Mouse (Mus musculus) stomach, embryonic 15.5 days (tissue): ENCODE measurements around the gene Olfr1015. TPM values are rescaled to one million over a fixed set of nuclear protein-coding genes. Genes with fewer than 3 reads are reported as not detected.

Experiments used
- ATAC-seq: fragments of 200-750 bp; cut with Nextera tagmentation; 2 replicates; pipeline ENCODE4 v1.8.0; 2017; ENCODE audit warnings: low read depth, moderate number of reproducible peaks, moderate TSS enrichment; ENCODE audit not compliant: insufficient read depth, low FRiP score
- H3K27ac ChIP-seq: fragments of 300-500 bp; sonication (generic); 2 replicates; pipeline ENCODE4 v1.5.1; 2015; ENCODE audit warnings: mild to moderate bottlenecking, inconsistent platforms
- H3K27me3 ChIP-seq: fragments of 300-500 bp; sonication (generic); replicated peaks from 2 replicates; pipeline ENCODE4 v1.6.1; 2015; ENCODE audit warnings: inconsistent platforms
- H3K36me3 ChIP-seq: fragments of 300-500 bp; sonication (generic); 2 replicates; pipeline ENCODE4 v1.6.1; 2015; ENCODE audit warnings: inconsistent platforms
- H3K4me1 ChIP-seq: fragments of 300-500 bp; sonication (generic); 2 replicates; pipeline ENCODE4 v1.6.1; 2015; ENCODE audit warnings: inconsistent platforms
- H3K4me2 ChIP-seq: fragments of 300-500 bp; sonication (generic); 2 replicates; pipeline ENCODE4 v1.6.1; 2015; ENCODE audit warnings: mild to moderate bottlenecking, inconsistent platforms
- H3K4me3 ChIP-seq: fragments of 300-500 bp; sonication (generic); replicated peaks from 2 replicates; pipeline ENCODE4 v1.5.1; 2015; ENCODE audit warnings: inconsistent platforms
- H3K9ac ChIP-seq: fragments of 300-500 bp; sonication (generic); 2 replicates; pipeline ENCODE4 v1.6.1; 2015; ENCODE audit warnings: inconsistent platforms
- H3K9me3 ChIP-seq: fragments of 300-500 bp; sonication (generic); 2 replicates; pipeline ENCODE4 v1.6.1; 2016; ENCODE audit warnings: inconsistent platforms
- WGBS: fragments of 180-500 bp; shearing (Covaris S2); methylation state at CpG from one replicate; pipeline ENCODE4 v1.1.7; 2015; 5-methylcytosine and 5-hydroxymethylcytosine counted together
- polyA plus RNA-seq: library from polyadenylated mRNA; unstranded; fragments of >200 nt; fragmentation: Nextera tagmentation; extraction: Ambion mirVana; gene quantifications from 2 replicates; pipeline ENCODE4 v1.2.1, GENCODE M21; 2015

Gene Olfr1015
- polyA plus RNA-seq, result not detected in 2 replicates

DNA sequence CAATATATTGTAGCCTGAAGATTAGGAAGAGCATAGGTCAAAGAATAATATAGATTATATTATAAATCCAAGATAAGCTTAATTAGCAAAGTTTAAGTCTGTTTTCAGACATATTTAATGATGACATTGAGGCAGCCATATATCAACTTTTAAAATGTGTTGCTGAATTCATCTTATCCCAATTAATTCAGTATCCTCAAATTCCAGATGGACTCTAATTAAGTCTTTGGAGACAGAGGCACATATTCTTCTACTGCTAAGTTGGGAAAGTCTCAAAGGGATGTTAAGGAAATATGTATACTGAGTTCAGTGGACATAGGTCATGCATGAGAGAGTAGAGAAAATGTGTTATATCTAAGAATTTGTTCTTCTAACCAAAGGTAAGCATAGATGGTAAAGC lies at the start of gene Olfr1015:
Gene Olfr1015, plus strand, starts transcription at position 301 of the 400 bp plus-strand sequence.
- Histone ChIP-seq H3K27ac (no peak within 1 kb of the TSS), H3K4me2 (no peak within 1 kb of the TSS), H3K27me3 (no peaks in the 10 kb centered on the region), H3K9ac (no peak within 1 kb of the TSS), H3K9me3 (no peaks in the 10 kb centered on the region), H3K4me1 (no peaks in the 10 kb centered on the region), H3K4me3 (no peak within 1 kb of the TSS), H3K36me3 (no peaks in the 10 kb centered on the region)
- no peak for ATAC-seq

DNA sequence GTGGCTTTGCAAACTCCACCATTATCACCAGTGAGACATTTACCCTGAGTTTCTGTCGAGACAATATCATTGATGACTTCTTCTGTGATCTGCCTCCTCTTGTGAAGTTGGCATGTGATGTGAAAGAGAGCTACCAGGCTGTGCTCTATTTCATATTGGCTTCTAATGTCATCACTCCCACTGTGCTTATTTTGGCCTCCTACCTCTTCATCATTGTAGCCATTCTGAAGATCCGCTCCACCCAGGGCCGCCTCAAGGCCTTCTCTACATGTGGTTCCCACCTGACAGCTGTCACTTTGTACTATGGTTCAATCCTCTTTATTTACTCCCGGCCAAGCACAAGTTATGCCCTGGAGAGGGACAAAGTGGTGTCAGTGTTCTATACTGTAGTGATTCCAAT lies 28.0 kb upstream of the Olfr1015 start:
- no peak overlapping the region for H3K9ac ChIP-seq
- H3K4me1 ChIP-seq, result no peaks in the 10 kb centered on the region
- no peak overlapping the region for H3K27ac ChIP-seq
- H3K27me3 ChIP-seq, result no peaks in the 10 kb centered on the region
- no peak overlapping the region for H3K4me2 ChIP-seq
- ATAC-seq, result no peak
- no peaks in the 10 kb centered on the region for H3K9me3 ChIP-seq
- 79% methylated on average over 4 of the region's 4 CpGs for WGBS
- no peaks in the 10 kb centered on the region for H3K36me3 ChIP-seq
- H3K4me3 ChIP-seq, result no peak overlapping the region

DNA sequence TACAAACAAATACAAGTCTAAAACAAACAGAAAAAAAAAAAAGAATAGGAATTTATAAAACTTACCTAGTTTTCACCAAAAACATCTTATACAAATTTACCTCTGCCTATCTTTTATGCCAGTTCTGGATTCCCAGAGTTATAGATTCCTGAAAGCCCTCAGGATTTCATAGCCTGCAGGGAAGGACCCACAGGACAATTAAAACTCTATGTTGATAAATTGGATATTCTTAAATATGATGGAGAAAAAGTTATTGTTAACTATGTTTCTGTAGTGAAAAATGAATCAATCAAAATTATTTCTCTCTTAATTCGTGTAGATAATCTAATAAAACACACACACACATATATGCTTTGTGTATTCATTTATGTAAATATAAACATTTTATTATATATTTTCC lies 19.2 kb upstream of the Olfr1015 start, which contains the start of gene Olfr1012:
Gene Olfr1012, minus strand, starts transcription at position 101 of the 400 bp plus-strand sequence.
- Histone ChIP-seq H3K9me3 (no peaks in the 10 kb centered on the region), H3K36me3 (no peaks in the 10 kb centered on the region), H3K4me2 (no peak within 1 kb of the TSS), H3K27me3 (no peaks in the 10 kb centered on the region), H3K4me3 (no peak within 1 kb of the TSS), H3K4me1 (no peaks in the 10 kb centered on the region), H3K9ac (no peak within 1 kb of the TSS), H3K27ac (no peak within 1 kb of the TSS)
- 50% methylated on average over 1 of the region's 1 CpGs for WGBS
- no peak for ATAC-seq

- H3K4me1 ChIP-seq, result no peaks in the 10 kb centered on the region
- no peaks in the 10 kb centered on the region for H3K9me3 ChIP-seq
- H3K4me2 ChIP-seq, result no peak within 1 kb of the TSS
- ATAC-seq, result no peak
- H3K27me3 ChIP-seq, result no peaks in the 10 kb centered on the region
- H3K27ac ChIP-seq, result no peak within 1 kb of the TSS
- H3K4me3 ChIP-seq, result no peak within 1 kb of the TSS
- no peaks in the 10 kb centered on the region for H3K36me3 ChIP-seq
- H3K9ac ChIP-seq, result no peak within 1 kb of the TSS
These were observed 15.0 kb upstream of the Olfr1015 start, which contains the start of gene Olfr1013 for GRCm38 (mm10) chr2:85766798-85767197. Gene Olfr1013, plus strand, starts transcription at chr2:85767098.

- no peaks in the 10 kb centered on the region for H3K36me3 ChIP-seq
- no peak for ATAC-seq
- H3K9me3 ChIP-seq, result no peaks in the 10 kb centered on the region
- H3K27ac ChIP-seq, result no peak within 1 kb of the TSS
- H3K4me3 ChIP-seq, result no peak within 1 kb of the TSS
- H3K9ac ChIP-seq, result no peak within 1 kb of the TSS
- no peak within 1 kb of the TSS for H3K4me2 ChIP-seq
- H3K4me1 ChIP-seq, result no peaks in the 10 kb centered on the region
- no peaks in the 10 kb centered on the region for H3K27me3 ChIP-seq
These were observed 9.4 kb upstream of the Olfr1015 start, which contains the start of gene Olfr1014 for GRCm38 (mm10) chr2:85772413-85772812. Gene Olfr1014, plus strand, starts transcription at chr2:85772713.

DNA sequence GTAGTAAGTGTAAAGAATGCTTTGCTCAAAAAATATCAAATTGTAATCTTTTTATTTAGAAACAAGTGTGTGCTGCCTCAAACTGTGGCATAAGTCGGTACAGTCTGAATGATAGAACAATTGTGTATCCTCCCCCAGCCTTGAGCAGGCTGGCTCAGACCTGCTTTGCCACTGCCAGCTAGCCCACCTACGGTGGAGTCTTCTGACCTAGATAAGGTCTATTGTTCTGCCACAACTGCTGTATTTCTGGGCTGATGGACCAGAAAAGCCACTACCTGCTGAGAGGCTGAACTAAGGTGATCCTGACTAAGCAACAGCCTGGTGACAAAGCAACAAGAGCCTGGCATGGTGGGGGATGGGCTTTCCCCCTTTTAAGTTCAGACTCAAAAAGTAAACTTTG lies 10.5 kb downstream of the Olfr1015 start:
- Histone ChIP-seq H3K4me3 (no peak overlapping the region), H3K36me3 (no peaks in the 10 kb centered on the region), H3K4me2 (no peak overlapping the region), H3K27me3 (no peaks in the 10 kb centered on the region), H3K27ac (no peak overlapping the region), H3K9me3 (no peaks in the 10 kb centered on the region), H3K9ac (no peak overlapping the region), H3K4me1 (no peaks in the 10 kb centered on the region)
- no peak for ATAC-seq
- 50% methylated on average over 2 of the region's 2 CpGs for WGBS

- Histone ChIP-seq H3K27me3 (no peaks in the 10 kb centered on the region), H3K4me1 (no peaks in the 10 kb centered on the region), H3K36me3 (no peaks in the 10 kb centered on the region), H3K27ac (no peak within 1 kb of the TSS), H3K9ac (no peak within 1 kb of the TSS), H3K4me3 (no peak within 1 kb of the TSS), H3K9me3 (no peaks in the 10 kb centered on the region), H3K4me2 (no peak within 1 kb of the TSS)
- no peak for ATAC-seq
- WGBS, result 88% methylated on average over 2 of the region's 2 CpGs
These were observed 20.6 kb downstream of the Olfr1015 start, which contains the start of gene Olfr1016 for GRCm38 (mm10) chr2:85802444-85802843. Gene Olfr1016, minus strand, starts transcription at chr2:85802544.

DNA sequence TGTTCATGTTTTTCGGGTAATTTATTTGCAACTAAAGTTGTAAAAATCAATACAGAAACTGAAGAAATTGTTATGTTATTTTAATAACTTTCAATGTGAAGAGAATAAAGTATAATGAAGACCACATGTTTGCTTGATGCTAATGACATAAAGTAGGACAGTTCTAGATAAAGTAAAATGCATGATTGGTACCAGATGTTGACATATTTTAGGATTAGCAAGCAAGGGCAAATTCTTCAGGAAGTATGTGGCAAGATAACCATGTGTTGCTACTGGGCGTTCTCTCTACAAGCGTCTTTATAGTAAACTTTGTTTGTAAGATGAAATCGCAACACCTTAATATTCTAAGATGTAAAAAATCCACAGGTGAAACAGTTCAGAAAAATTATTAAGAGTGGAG lies 22.7 kb downstream of the Olfr1015 start:
- 80% methylated on average over 4 of the region's 4 CpGs for WGBS
- no peak overlapping the region for H3K9ac ChIP-seq
- H3K4me1 ChIP-seq, result no peaks in the 10 kb centered on the region
- H3K36me3 ChIP-seq, result no peaks in the 10 kb centered on the region
- no peaks in the 10 kb centered on the region for H3K27me3 ChIP-seq
- no peak overlapping the region for H3K27ac ChIP-seq
- ATAC-seq, result no peak
- H3K4me3 ChIP-seq, result no peak overlapping the region
- no peak overlapping the region for H3K4me2 ChIP-seq
- no peaks in the 10 kb centered on the region for H3K9me3 ChIP-seq

DNA sequence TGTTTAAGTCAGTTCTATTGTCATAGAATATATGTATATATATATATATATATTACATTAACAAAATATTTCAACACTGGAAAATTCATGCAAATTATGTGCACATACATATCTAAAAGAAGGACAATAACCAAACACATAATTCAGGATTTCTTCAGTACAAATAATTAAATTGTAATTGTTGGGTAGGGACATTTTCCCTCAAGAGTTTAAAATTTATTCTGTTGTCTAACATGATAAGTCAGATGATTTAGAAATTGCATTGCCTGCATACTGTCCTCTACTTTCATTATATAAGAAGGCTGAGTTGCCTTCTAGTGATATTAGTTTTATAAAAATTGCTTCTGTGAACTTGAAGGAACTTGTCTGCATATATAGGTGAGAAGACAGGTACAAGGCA lies 36.4 kb downstream of the Olfr1015 start, which contains the start of gene Olfr1018:
Gene Olfr1018, plus strand, starts transcription at position 301 of the 400 bp plus-strand sequence.
- no peaks in the 10 kb centered on the region for H3K36me3 ChIP-seq
- no peak within 1 kb of the TSS for H3K27ac ChIP-seq
- H3K4me1 ChIP-seq, result no peaks in the 10 kb centered on the region
- H3K4me3 ChIP-seq, result no peak within 1 kb of the TSS
- H3K4me2 ChIP-seq, result no peak within 1 kb of the TSS
- no peaks in the 10 kb centered on the region for H3K9me3 ChIP-seq
- no peaks in the 10 kb centered on the region for H3K27me3 ChIP-seq
- H3K9ac ChIP-seq, result no peak within 1 kb of the TSS
- no peak for ATAC-seq

Other genes starting within 250 kb of the Olfr1015 start
- not detected in 2 replicates for gene Olfr996, start 202.8 kb upstream of the Olfr1015 start, polyA plus RNA-seq
- gene Olfr998, start 193.1 kb upstream of the Olfr1015 start, polyA plus RNA-seq, result not detected in 2 replicates
- not detected in 2 replicates for gene Olfr1000, start 170.1 kb upstream of the Olfr1015 start, polyA plus RNA-seq
- not detected in 2 replicates for gene Olfr1002, start 131.3 kb upstream of the Olfr1015 start, polyA plus RNA-seq
- gene Olfr154, start 117.6 kb upstream of the Olfr1015 start, polyA plus RNA-seq, result not detected in 2 replicates
- gene Olfr1006, start 103.2 kb upstream of the Olfr1015 start, polyA plus RNA-seq, result not detected in 2 replicates
- gene Olfr1008, start 92.6 kb upstream of the Olfr1015 start, polyA plus RNA-seq, result not detected in 2 replicates
- gene Olfr1009, start 66.6 kb upstream of the Olfr1015 start, polyA plus RNA-seq, result not detected in 2 replicates
- gene Olfr1012, start 19.3 kb upstream of the Olfr1015 start, polyA plus RNA-seq, result not detected in 2 replicates
- not detected in 2 replicates for gene Olfr1013, start 14.9 kb upstream of the Olfr1015 start, polyA plus RNA-seq
- gene Olfr1014, start 9.3 kb upstream of the Olfr1015 start, polyA plus RNA-seq, result not detected in 2 replicates
- not detected in 2 replicates for gene Olfr1016, start 20.5 kb downstream of the Olfr1015 start, polyA plus RNA-seq
- gene Olfr1018, start 36.5 kb downstream of the Olfr1015 start, polyA plus RNA-seq, result not detected in 2 replicates
- gene Olfr1019, start 63.5 kb downstream of the Olfr1015 start, polyA plus RNA-seq, result not detected in 2 replicates
- gene Olfr1020, start 65.0 kb downstream of the Olfr1015 start, polyA plus RNA-seq, result not detected in 2 replicates
- gene Olfr1022, start 86.6 kb downstream of the Olfr1015 start, polyA plus RNA-seq, result not detected in 2 replicates
- not detected in 2 replicates for gene Olfr1023, start 103.6 kb downstream of the Olfr1015 start, polyA plus RNA-seq
- not detected in 2 replicates for gene Olfr1024, start 123.0 kb downstream of the Olfr1015 start, polyA plus RNA-seq
- not detected in 2 replicates for gene Olfr1025-ps1, start 133.2 kb downstream of the Olfr1015 start, polyA plus RNA-seq
- gene Olfr1026, start 139.5 kb downstream of the Olfr1015 start, polyA plus RNA-seq, result not detected in 2 replicates
- not detected in 2 replicates for gene Olfr1028, start 168.4 kb downstream of the Olfr1015 start, polyA plus RNA-seq
- gene Olfr1029, start 191.9 kb downstream of the Olfr1015 start, polyA plus RNA-seq, result not detected in 2 replicates
- not detected in 2 replicates for gene Olfr1030, start 197.3 kb downstream of the Olfr1015 start, polyA plus RNA-seq
- gene Olfr1031, start 208.3 kb downstream of the Olfr1015 start, polyA plus RNA-seq, result not detected in 2 replicates
- gene Olfr1032, start 223.5 kb downstream of the Olfr1015 start, polyA plus RNA-seq, result not detected in 2 replicates
- 3.6 and 5.2 TPM in 2 replicates for gene Olfr1033, start 238.6 kb downstream of the Olfr1015 start, polyA plus RNA-seq